Mouse (Mus musculus) cerebellum, postnatal 4 days (tissue): ENCODE results near the gene Gm10139.
"Not testable (repeated sequence)": the region's sequence is repeated elsewhere in the genome, so short reads cannot be mapped to it uniquely, and the experiment has no call there.

Source experiments
- DNase-seq, 2 experiments: peaks; one replicate each; pipeline ENCODE4 v3.0.0; 2022; ENCODE audit warnings: low spot score in 2 of 2, mixed read lengths in 1 of 2

Gm10139 gene

DNA sequence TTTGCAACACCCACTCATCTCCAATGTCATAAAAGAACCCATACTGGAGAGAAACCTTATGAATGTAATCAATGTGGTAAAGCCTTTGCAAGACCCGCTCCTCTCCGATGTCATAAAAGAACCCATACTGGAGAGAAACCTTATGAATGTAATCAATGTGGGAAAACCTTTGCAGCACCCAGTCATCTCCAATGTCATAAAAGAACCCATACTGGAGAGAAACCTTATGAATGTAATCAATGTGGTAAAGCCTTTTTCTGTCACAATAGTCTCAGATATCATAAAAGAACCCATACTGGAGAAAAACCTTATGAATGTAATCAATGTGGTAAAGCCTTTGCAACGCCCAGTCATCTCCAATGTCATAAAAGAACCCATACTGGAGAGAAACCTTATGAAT is at the start of gene Gm10139:
Gene Gm10139, plus strand, starts transcription at position 301 of the 400 bp plus-strand sequence.
- not testable (repeated sequence) for DNase-seq

- DNase-seq = not testable (repeated sequence)
Observed at GRCm38 (mm10) chr13:65557636-65558035, 45.2 kb downstream of the Gm10139 start.
